Mouse (Mus musculus) myocyte (in vitro differentiated cells): ENCODE results near the gene Slc20a1.

Experiments
- CEBPB ChIP-seq: IDR thresholded peaks from 2 replicates; pipeline ENCODE4 v1.6.1; 2011; ENCODE audit warnings: mild to moderate bottlenecking, moderate library complexity; ENCODE audit not compliant: poor library complexity, insufficient read depth, severe bottlenecking
- E2F4 ChIP-seq: IDR thresholded peaks from one replicate; pipeline ENCODE4 v1.6.1; 2011; ENCODE audit warnings: mild to moderate bottlenecking, control low read depth, moderate library complexity; ENCODE audit not compliant: insufficient read depth
- POLR2A ChIP-seq: IDR thresholded peaks from one replicate; pipeline ENCODE4 v1.6.1; 2011; ENCODE audit warnings: low read depth, mild to moderate bottlenecking, control low read depth, moderate library complexity; ENCODE audit not compliant: insufficient read length
- POLR2AphosphoS2 ChIP-seq: IDR thresholded peaks from one replicate; pipeline ENCODE4 v1.6.1; 2011; ENCODE audit warnings: low read depth, control low read depth; ENCODE audit not compliant: insufficient read length
- TCF12 ChIP-seq: IDR thresholded peaks from one replicate; pipeline ENCODE4 v1.6.1; 2011; ENCODE audit warnings: mild to moderate bottlenecking, control low read depth; ENCODE audit not compliant: poor library complexity, insufficient read depth, severe bottlenecking
- USF1 ChIP-seq: IDR thresholded peaks from one replicate; pipeline ENCODE4 v1.6.1; 2011; ENCODE audit warnings: low read depth, mild to moderate bottlenecking, control low read depth, moderate library complexity

DNA sequence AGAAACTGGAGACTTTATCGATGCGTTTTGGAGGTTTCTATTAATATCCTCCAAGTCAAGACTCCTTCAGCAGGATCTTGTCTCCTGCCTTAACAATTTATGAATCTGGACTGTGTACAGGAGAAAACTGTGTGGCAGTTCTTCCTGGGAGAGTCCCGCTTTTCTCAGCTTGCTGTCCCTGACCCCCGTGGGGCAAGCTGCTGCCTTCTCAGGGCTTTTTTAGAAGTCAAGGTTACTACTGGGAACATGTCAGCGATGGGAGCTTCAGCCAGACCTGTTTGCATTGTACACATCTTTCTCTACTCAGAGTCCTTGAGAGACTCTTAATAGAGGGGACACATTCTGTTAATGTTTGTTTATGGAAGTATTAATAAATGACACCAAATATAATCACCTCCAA lies 48.2 kb upstream of the Slc20a1 start:
- TF ChIP-seq E2F4: no peak
- TF ChIP-seq POLR2AphosphoS2: no peak
- no peak for TF ChIP-seq CEBPB
- no peak for TF ChIP-seq POLR2A
- TF ChIP-seq USF1: no peak
- TF ChIP-seq TCF12: no peak
